Mouse (Mus musculus): ENCODE measurements around the gene Nr1h5. TPM values are rescaled to one million over a fixed set of nuclear protein-coding genes. Genes with fewer than 3 reads are reported as not detected.

Nr1h5 gene
- polyA plus RNA-seq (2012; rRNA removed): not detected in 2 replicates

DNA sequence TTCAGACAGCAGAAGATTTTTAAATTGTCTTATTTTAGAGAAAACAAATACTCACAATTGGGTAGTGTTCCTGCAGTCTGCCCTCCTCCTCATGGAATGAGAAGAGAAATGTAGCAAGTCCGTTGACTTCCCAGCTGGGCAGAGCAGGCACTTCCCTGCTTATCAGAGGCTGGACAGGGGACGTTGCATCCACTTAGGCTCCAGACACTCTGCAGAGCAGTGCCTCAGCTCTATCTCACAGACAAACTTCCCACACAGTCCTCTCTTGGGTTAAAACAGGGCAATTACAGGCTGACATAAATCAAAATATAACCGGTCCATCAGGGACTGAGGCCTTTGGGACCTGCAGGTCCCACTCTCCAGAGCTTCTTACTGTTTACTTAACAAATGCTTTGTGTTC, at the start of gene Nr1h5:
Gene Nr1h5, minus strand, starts transcription at position 101 of the 400 bp plus-strand sequence.
- no peak for DNase-seq (ENCODE audit: low spot score)

- DNase-seq (ENCODE audit: low spot score): no peak
Measured at GRCm38 (mm10) chr3:103001595-103001994, 37.7 kb upstream of the Nr1h5 start.

GRCm38 (mm10) chr3:102997591-102997990, 33.7 kb upstream of the Nr1h5 start:
- no peak for DNase-seq (ENCODE audit: low spot score)

DNA sequence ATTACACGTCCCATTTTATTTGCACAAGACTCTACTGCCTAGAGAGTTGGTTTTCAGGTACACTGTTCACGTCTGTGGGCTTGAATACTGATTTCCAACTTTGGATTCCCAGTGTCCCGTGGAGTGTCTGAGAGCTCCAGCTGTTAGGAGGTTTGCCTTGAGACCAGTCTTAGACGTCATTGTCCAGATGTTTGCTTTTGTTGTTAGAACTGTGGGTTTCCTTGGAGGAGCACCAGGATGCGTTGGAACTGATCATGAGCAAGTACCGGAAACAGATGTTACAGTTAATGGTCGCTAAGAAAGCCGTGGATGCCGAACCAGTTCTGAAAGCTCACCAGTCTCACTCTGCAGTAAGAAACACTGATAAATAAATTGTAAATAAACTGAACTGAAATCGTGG, 33.1 kb upstream of the Nr1h5 start:
- no peak for DNase-seq (ENCODE audit: low spot score)

GRCm38 (mm10) chr3:102995605-102996321, 31.8 kb upstream of the Nr1h5 start, which contains the start of gene Sike1:
Gene Sike1, plus strand, starts transcription at chr3:102995708.
- DNase-seq (ENCODE audit: low spot score): peak; percentile 91

GRCm38 (mm10) chr3:102995233-102995604, 31.3 kb upstream of the Nr1h5 start:
- no peak for DNase-seq (ENCODE audit: low spot score)

DNA sequence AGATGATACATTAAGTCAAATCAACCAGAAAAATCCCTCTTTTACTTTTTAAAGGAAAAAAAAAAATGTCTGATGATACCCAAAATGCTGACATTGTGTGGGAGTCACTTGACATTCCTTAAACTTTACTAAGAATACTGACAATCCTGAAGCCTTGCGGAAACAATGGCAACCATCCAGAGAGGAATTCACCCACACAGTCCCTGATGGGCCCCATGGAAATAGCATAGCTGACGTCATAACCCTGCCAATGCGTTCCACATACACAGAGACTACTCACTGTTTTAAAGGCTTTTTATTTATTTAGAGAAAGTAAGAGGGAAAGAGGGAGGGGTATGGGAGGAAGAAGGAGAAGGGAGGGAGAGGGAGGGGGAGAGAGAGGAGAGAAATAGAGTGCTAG, 29.0 kb upstream of the Nr1h5 start:
- no peak for DNase-seq (ENCODE audit: low spot score)

GRCm38 (mm10) chr3:102991041-102991440, 27.1 kb upstream of the Nr1h5 start:
- no peak for DNase-seq (ENCODE audit: low spot score)

- no peak for DNase-seq (ENCODE audit: low spot score)
Measured at GRCm38 (mm10) chr3:102980349-102980736, 16.4 kb upstream of the Nr1h5 start.

GRCm38 (mm10) chr3:102979550-102980348, 15.8 kb upstream of the Nr1h5 start:
- no peak for DNase-seq (ENCODE audit: low spot score)

DNA sequence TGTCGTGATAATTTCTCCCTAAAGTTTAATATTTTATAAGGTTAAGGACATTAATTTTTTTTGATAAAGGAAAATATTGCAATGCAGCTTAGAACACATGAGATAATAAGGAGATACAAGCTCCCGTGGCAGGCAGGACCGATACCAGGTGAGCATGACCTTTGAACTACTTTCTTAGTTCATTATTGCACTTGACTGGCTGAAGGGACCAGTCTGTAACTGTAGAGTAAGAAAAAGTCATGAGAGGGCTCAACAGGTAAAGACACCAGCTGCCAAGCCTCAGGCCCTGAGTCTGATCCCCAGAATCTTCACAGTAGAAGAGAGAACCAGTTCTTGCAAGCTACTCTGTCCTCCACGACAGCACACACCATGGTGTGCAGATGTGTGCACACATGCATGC, 13.0 kb upstream of the Nr1h5 start:
- DNase-seq (ENCODE audit: low spot score): no peak

DNA sequence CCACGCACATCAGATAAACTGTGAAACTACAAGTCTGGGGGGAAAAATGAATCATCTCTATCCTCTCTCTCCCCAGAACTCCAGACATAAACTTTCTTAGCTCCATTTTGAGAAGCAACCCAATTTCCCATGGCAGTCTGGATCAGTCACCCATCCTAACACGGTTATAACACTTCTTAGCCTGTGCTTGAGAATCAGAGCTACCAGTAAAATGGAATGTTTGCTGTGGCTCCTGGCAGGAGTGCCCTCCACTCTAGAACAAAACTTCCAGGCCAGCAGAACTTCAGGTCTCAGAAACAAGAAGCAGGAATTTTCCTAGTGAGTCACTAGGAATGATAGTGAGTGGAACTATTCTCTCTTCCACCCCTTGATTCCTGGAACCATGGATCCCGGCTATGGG, 6.6 kb upstream of the Nr1h5 start:
- no peak for DNase-seq (ENCODE audit: low spot score)

DNA sequence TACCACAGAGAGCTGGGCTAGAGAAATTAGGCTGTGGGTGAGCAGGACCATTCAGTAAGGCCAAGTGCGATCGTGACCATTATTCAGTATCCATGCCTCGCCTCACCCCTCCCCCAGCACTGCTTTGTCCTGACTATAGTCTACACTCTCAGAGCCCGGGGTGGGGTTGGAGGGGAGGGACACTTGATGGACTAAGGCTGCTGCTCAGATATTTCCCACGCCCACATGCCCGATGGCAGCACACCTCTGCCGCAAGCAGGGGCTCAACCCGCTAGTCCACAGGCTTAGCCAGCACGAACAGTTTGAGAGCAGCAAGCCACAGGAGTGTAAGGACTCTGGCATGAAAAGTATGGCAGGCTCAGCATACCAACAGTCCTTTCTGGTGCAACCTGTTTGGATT, 6.1 kb upstream of the Nr1h5 start:
- no peak for DNase-seq (ENCODE audit: low spot score)

GRCm38 (mm10) chr3:102955596-102955995, 8.3 kb downstream of the Nr1h5 start:
- DNase-seq (ENCODE audit: low spot score): no peak

GRCm38 (mm10) chr3:102955143-102955542, 8.8 kb downstream of the Nr1h5 start:
- DNase-seq (ENCODE audit: low spot score): no peak

- DNase-seq (ENCODE audit: low spot score): no peak
Measured at GRCm38 (mm10) chr3:102954476-102954875, 9.5 kb downstream of the Nr1h5 start.

- DNase-seq (ENCODE audit: low spot score): no peak
Measured at GRCm38 (mm10) chr3:102946861-102947260, 17.1 kb downstream of the Nr1h5 start.

DNA sequence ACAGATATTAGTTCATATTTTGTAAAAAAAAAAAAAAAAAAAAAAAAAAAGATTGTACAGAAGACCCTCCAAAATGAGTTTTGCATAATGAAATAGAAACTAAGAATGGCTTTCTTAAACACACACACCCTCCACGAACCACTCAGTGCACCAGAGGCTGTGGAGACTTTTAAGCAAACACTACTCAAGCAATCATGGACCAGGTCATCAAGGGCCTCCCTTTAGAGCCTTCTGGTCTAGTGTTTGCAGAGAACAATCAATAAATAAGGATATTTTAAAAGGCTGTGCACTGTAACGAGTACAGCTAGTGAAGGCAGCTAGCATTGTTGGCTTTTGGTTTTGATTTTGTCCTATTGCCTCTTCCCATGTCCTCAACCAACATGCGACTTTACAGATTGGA, 17.6 kb downstream of the Nr1h5 start:
- no peak for DNase-seq (ENCODE audit: low spot score)

- no peak for DNase-seq (ENCODE audit: low spot score)
Measured at GRCm38 (mm10) chr3:102938100-102938499, 25.8 kb downstream of the Nr1h5 start.

DNA sequence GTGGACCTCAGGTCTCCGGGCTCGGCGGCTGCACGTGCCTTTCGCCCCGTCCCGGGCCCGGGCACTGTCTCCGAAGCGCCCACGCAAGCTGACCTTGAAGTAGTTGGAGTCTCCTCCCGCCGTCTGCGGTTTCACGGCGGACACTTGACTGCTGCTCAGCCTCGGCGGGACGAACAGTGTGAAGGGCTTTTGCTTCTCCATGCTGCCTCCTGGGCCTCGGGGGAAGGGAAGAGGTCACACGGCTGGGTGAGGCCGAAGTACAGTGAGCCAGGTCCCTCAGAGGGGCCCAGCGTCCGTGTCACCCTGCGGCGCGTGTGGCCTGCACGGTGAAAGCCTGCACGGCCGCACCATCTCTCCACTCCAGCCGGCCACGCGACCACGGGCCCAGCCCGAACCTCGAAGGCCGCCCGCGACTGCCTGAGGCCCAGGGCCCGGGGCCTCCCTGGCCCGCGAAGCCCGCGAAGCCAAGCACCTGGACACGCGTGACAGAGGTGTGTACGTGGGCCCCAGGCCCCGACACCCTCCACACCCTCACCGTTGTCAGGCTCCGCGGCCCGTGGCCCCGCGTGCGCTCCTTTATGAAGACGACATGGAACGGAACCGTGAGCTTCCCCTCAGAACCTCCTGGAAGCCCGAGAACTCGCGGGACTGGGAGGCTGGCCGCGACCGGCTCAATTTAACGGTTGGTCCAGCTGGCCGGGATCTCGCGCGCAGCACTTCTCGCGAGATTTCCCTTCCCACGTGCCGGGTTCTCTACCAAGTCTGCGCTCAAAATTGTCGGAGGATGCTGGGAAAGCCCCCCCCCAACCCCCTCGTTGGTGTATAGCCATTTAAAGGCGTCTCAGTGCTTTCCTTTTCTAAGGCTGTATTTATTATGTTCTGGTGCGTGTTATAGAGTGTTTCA, 28.2 kb downstream of the Nr1h5 start, which contains the start of gene Sycp1:
Gene Sycp1, minus strand, starts transcription at position 650 of the 904 bp plus-strand sequence.
- DNase-seq (ENCODE audit: low spot score): no peak

GRCm38 (mm10) chr3:102899136-102899535, 64.8 kb downstream of the Nr1h5 start:
- no peak for DNase-seq (ENCODE audit: low spot score)

Measured in urinary bladder, adult 2 months (tissue).